Mouse (Mus musculus) MEL (cell line): ENCODE data around the gene Spock1. TPM values are rescaled to one million over a fixed set of nuclear protein-coding genes. Genes with fewer than 3 reads are reported as not detected.

Source experiments
- DNase-seq: peaks from one replicate; pipeline ENCODE4 v3.0.0; 2011; ENCODE audit warnings: low read depth, low spot score
- H3K27ac ChIP-seq: 2 replicates; pipeline ENCODE4 v1.5.1; 2012; ENCODE audit warnings: low read depth, mild to moderate bottlenecking, control low read depth, low read length, moderate library complexity; ENCODE audit not compliant: control insufficient read depth
- H3K27me3 ChIP-seq, 2 experiments: fragments of 150-350 bp in 1 of 2; sonication (generic) in 1 of 2; 2 replicates each; pipeline ENCODE4 v1.6.1; 2012; ENCODE audit warnings: low read length in 2 of 2, mild to moderate bottlenecking in 2 of 2, improper control_type of control experiment in 1 of 2, moderate library complexity in 1 of 2; ENCODE audit not compliant: insufficient read depth in 2 of 2, control insufficient read depth in 1 of 2
- H3K36me3 ChIP-seq, 2 experiments: 2 replicates each; pipeline ENCODE4 v1.6.1; 2012 to 2014; ENCODE audit warnings: low read length in 2 of 2, improper control_type of control experiment in 1 of 2, inconsistent platforms in 1 of 2, mild to moderate bottlenecking in 1 of 2; ENCODE audit not compliant: insufficient read depth in 2 of 2, control insufficient read depth in 1 of 2
- H3K4me1 ChIP-seq, 2 experiments: fragments of 150-350 bp in 1 of 2; sonication (generic) in 1 of 2; 2 replicates each; pipeline ENCODE4 v1.6.1; 2012; ENCODE audit warnings: low read length in 2 of 2, improper control_type of control experiment in 1 of 2, mild to moderate bottlenecking in 1 of 2; ENCODE audit not compliant: insufficient read depth in 2 of 2, control insufficient read depth in 1 of 2
- H3K4me3 ChIP-seq, 2 experiments: fragments of 150-350 bp in 1 of 2; sonication (generic) in 1 of 2; 2 replicates each; pipeline ENCODE4 v1.5.1; 2012; ENCODE audit warnings: low read depth in 2 of 2, low read length in 2 of 2, mild to moderate bottlenecking in 2 of 2, moderate library complexity in 2 of 2, control low read depth in 1 of 2, improper control_type of control experiment in 1 of 2; ENCODE audit not compliant: control insufficient read depth in 1 of 2, insufficient read depth in 1 of 2
- H3K79me2 ChIP-seq: 2 replicates; pipeline ENCODE4 v1.6.1; 2012; ENCODE audit warnings: mild to moderate bottlenecking, low read length, moderate library complexity; ENCODE audit not compliant: control insufficient read depth, poor library complexity, insufficient read depth
- H3K9ac ChIP-seq: 2 replicates; pipeline ENCODE4 v1.6.1; 2012; ENCODE audit warnings: low read depth, mild to moderate bottlenecking, control low read depth, low read length, moderate library complexity; ENCODE audit not compliant: control insufficient read depth, poor library complexity, severe bottlenecking
- H3K9me3 ChIP-seq: fragments of 150-350 bp; sonication (generic); replicated peaks from 2 replicates; pipeline ENCODE4 v1.6.1; 2012; ENCODE audit warnings: mild to moderate bottlenecking, low read length, improper control_type of control experiment, moderate library complexity; ENCODE audit not compliant: insufficient read depth
- CHD1 ChIP-seq: IDR thresholded peaks from 2 replicates; pipeline ENCODE4 v1.6.1; 2012; ENCODE audit warnings: low read depth, mild to moderate bottlenecking, inconsistent platforms, low read length, improper control_type of control experiment
- CHD2 ChIP-seq: IDR thresholded peaks from 2 replicates; pipeline ENCODE4 v1.6.1; 2011; ENCODE audit warnings: low read length, improper control_type of control experiment
- E2F4 ChIP-seq: IDR thresholded peaks from 2 replicates; pipeline ENCODE4 v1.6.1; 2011; ENCODE audit warnings: low read depth, low read length, improper control_type of control experiment, borderline replicate concordance
- ELF1 ChIP-seq: IDR thresholded peaks from 2 replicates; pipeline ENCODE4 v1.6.1; 2014; ENCODE audit warnings: low read depth, mild to moderate bottlenecking, inconsistent platforms, low read length, improper control_type of control experiment, moderate library complexity
- EP300 ChIP-seq, 2 experiments: IDR thresholded peaks; 2 replicates each; pipeline ENCODE4 v1.6.1; 2011; ENCODE audit warnings: improper control_type of control experiment in 2 of 2, low read length in 2 of 2, low read depth in 1 of 2, mild to moderate bottlenecking in 1 of 2
- GATA1 ChIP-seq: IDR thresholded peaks from 2 replicates; pipeline ENCODE4 v1.6.1; 2011; ENCODE audit warnings: low read depth, low read length, improper control_type of control experiment
- KAT2A ChIP-seq: conservative IDR thresholded peaks from 2 replicates; pipeline ENCODE4 v1.6.1; 2012; ENCODE audit warnings: low read depth, low read length, improper control_type of control experiment, inconsistent platforms
- MEF2A ChIP-seq: IDR thresholded peaks from 2 replicates; pipeline ENCODE4 v1.6.1; 2014; ENCODE audit warnings: low read depth, mild to moderate bottlenecking, inconsistent platforms, low read length, improper control_type of control experiment; ENCODE audit not compliant: poor library complexity, insufficient replicate concordance, severe bottlenecking; ENCODE audit errors: extremely low read depth
- MYB ChIP-seq: IDR thresholded peaks from 2 replicates; pipeline ENCODE4 v1.6.1; 2011; ENCODE audit warnings: mild to moderate bottlenecking, low read depth, low read length, improper control_type of control experiment
- MYC ChIP-seq: IDR thresholded peaks from 2 replicates; pipeline ENCODE4 v1.6.1; 2011; ENCODE audit warnings: low read depth, mild to moderate bottlenecking, low read length, improper control_type of control experiment, moderate library complexity
- NELFE ChIP-seq: IDR thresholded peaks from 2 replicates; pipeline ENCODE4 v1.6.1; 2011; ENCODE audit warnings: low read depth, low read length, improper control_type of control experiment
- NRF1 ChIP-seq: IDR thresholded peaks from 2 replicates; pipeline ENCODE4 v1.6.1; 2014; ENCODE audit warnings: low read depth, mild to moderate bottlenecking, inconsistent platforms, low read length, improper control_type of control experiment, moderate library complexity; ENCODE audit not compliant: poor library complexity, insufficient read depth, severe bottlenecking
- POLR2A ChIP-seq, 2 experiments: IDR thresholded peaks; 2 replicates each; pipeline ENCODE4 v1.6.1; 2011 to 2012; ENCODE audit warnings: low read length in 2 of 2, mild to moderate bottlenecking in 2 of 2, control low read depth in 1 of 2, improper control_type of control experiment in 1 of 2, low read depth in 1 of 2, moderate library complexity in 1 of 2; ENCODE audit not compliant: control insufficient read depth in 1 of 2, insufficient read depth in 1 of 2, poor library complexity in 1 of 2
- POLR2AphosphoS2 ChIP-seq: IDR thresholded peaks from 2 replicates; pipeline ENCODE4 v1.6.1; 2011; ENCODE audit warnings: low read length, improper control_type of control experiment
- POLR2AphosphoS5 ChIP-seq: IDR thresholded peaks from 2 replicates; pipeline ENCODE4 v1.6.1; 2012; ENCODE audit warnings: low read depth, borderline replicate concordance, mild to moderate bottlenecking, inconsistent platforms, low read length, moderate library complexity, mixed read lengths
- RAD21 ChIP-seq: IDR thresholded peaks from 2 replicates; pipeline ENCODE4 v1.6.1; 2011; ENCODE audit warnings: mild to moderate bottlenecking, low read depth, low read length, improper control_type of control experiment
- RCOR1 ChIP-seq: IDR thresholded peaks from 2 replicates; pipeline ENCODE4 v1.6.1; 2012; ENCODE audit warnings: low read depth, mild to moderate bottlenecking, inconsistent platforms, low read length, improper control_type of control experiment
- SIN3A ChIP-seq: IDR thresholded peaks from 2 replicates; pipeline ENCODE4 v1.6.1; 2012; ENCODE audit warnings: low read length, improper control_type of control experiment, inconsistent platforms
- SMC3 ChIP-seq: IDR thresholded peaks from 2 replicates; pipeline ENCODE4 v1.6.1; 2011; ENCODE audit warnings: low read depth, low read length, improper control_type of control experiment
- TAL1 ChIP-seq: IDR thresholded peaks from 2 replicates; pipeline ENCODE4 v1.6.1; 2012; ENCODE audit warnings: mild to moderate bottlenecking, inconsistent platforms, low read length, moderate library complexity, mixed read lengths
- TCF12 ChIP-seq: IDR thresholded peaks from 2 replicates; pipeline ENCODE4 v1.6.1; 2014; ENCODE audit warnings: low read depth, mild to moderate bottlenecking, inconsistent platforms, low read length, improper control_type of control experiment, moderate library complexity
- UBTF ChIP-seq: IDR thresholded peaks from 2 replicates; pipeline ENCODE4 v1.6.1; 2012; ENCODE audit warnings: low read depth, mild to moderate bottlenecking, inconsistent platforms, low read length, improper control_type of control experiment, moderate library complexity, borderline replicate concordance; ENCODE audit not compliant: insufficient read depth
- USF2 ChIP-seq, 2 experiments: IDR thresholded peaks; 2 replicates each; pipeline ENCODE4 v1.6.1; 2011 to 2012; ENCODE audit warnings: improper control_type of control experiment in 2 of 2, low read length in 2 of 2, borderline replicate concordance in 1 of 2, inconsistent platforms in 1 of 2, low read depth in 1 of 2, mild to moderate bottlenecking in 1 of 2; ENCODE audit not compliant: insufficient read depth in 1 of 2
- ZC3H11A ChIP-seq: IDR thresholded peaks from 2 replicates; pipeline ENCODE4 v1.6.1; 2012; ENCODE audit warnings: low read depth, mild to moderate bottlenecking, inconsistent platforms, low read length, improper control_type of control experiment
- ZKSCAN1 ChIP-seq: IDR thresholded peaks from 2 replicates; pipeline ENCODE4 v1.6.1; 2012; ENCODE audit warnings: low read depth, mild to moderate bottlenecking, inconsistent platforms, low read length, improper control_type of control experiment, moderate library complexity
- ZMIZ1 ChIP-seq: IDR thresholded peaks from 2 replicates; pipeline ENCODE4 v1.6.1; 2012; ENCODE audit warnings: low read depth, mild to moderate bottlenecking, inconsistent platforms, low read length, improper control_type of control experiment, moderate library complexity
- ZNF384 ChIP-seq: IDR thresholded peaks from 2 replicates; pipeline ENCODE4 v1.6.1; 2012; ENCODE audit warnings: low read depth, mild to moderate bottlenecking, inconsistent platforms, low read length, improper control_type of control experiment
- polyA plus RNA-seq, 2 experiments: library from polyadenylated mRNA; stranded (reverse) in 1 of 2; unstranded in 1 of 2; fragments of >175 nt in 1 of 2; fragments of >200 nt in 1 of 2; gene quantifications; 2 replicates each; pipeline versions ENCODE4 v1.2.1 to v1.2.4; 2012; ENCODE audit warnings: low replicate concordance in 2 of 2, low read depth in 1 of 2; ENCODE audit not compliant: insufficient read length in 2 of 2, insufficient read depth in 1 of 2, missing spikeins in 1 of 2
- total RNA-seq: library from RNA; depleted of rRNA; stranded (reverse); fragments of 300-350 nt; gene quantifications from 2 replicates; pipeline ENCODE4 v1.2.3, GENCODE M21; 2012

The Spock1 gene
- total and polyA plus RNA-seq, 3 experiments, result not detected

- Histone ChIP-seq H3K9ac (no peak overlapping the region), H3K27ac (no peak overlapping the region), H3K4me3 (no peak overlapping the region), H3K9me3 (no peaks in the 10 kb centered on the region), H3K79me2 (no peaks in the 10 kb centered on the region), H3K27me3 (no peaks in the 10 kb centered on the region), H3K36me3 (no peaks in the 10 kb centered on the region), H3K4me1 (no peaks in the 10 kb centered on the region)
- no peak for DNase-seq
- TF ChIP-seq MYB, result no peak
- TF ChIP-seq USF2 (IDR thresholded peaks at IDR 0.05; ENCODE audit: borderline replicate concordance in 1 of 2, insufficient read depth in 1 of 2, low read depth in 1 of 2, low read length in 2 of 2), result no peak
- TF ChIP-seq CHD1, result no peak
- no peak for TF ChIP-seq UBTF
- no peak for TF ChIP-seq ZNF384
- no peak for TF ChIP-seq POLR2AphosphoS5
- no peak for TF ChIP-seq EP300 (IDR thresholded peaks at IDR 0.05; ENCODE audit: low read depth in 1 of 2, low read length in 2 of 2)
- TF ChIP-seq SIN3A, result no peak
- no peak for TF ChIP-seq TAL1
- TF ChIP-seq E2F4, result no peak
- no peak for TF ChIP-seq POLR2A (IDR thresholded peaks at IDR 0.05; ENCODE audit: control insufficient read depth in 1 of 2, insufficient read depth in 1 of 2, low read depth in 1 of 2, low read length in 2 of 2, poor library complexity in 1 of 2)
- TF ChIP-seq GATA1, result no peak
- no peak for TF ChIP-seq ELF1
- TF ChIP-seq ZMIZ1, result no peak
- TF ChIP-seq POLR2AphosphoS2, result no peak
- TF ChIP-seq RAD21, result no peak
- TF ChIP-seq TCF12, result no peak
- no peak for TF ChIP-seq KAT2A
- no peak for TF ChIP-seq ZC3H11A
- no peak for TF ChIP-seq RCOR1
Measured at GRCm38 (mm10) chr13:57519790-57520189, 388.3 kb downstream of the Spock1 start.

- no peaks in the 10 kb centered on the region for H3K27me3 ChIP-seq
- H3K36me3 ChIP-seq, result no peaks in the 10 kb centered on the region
- H3K9ac ChIP-seq, result no peak overlapping the region
- DNase-seq, result no peak
- H3K4me3 ChIP-seq, result no peak overlapping the region
- TF ChIP-seq NRF1 (no peak), MYC (no peak), TAL1 (no peak), MEF2A (no peak), SMC3 (no peak), ZKSCAN1 (no peak), POLR2AphosphoS2 (no peak), NELFE (no peak), GATA1 (no peak), RCOR1 (no peak), ELF1 (no peak), POLR2A (IDR thresholded peaks at IDR 0.05; ENCODE audit: control insufficient read depth in 1 of 2, insufficient read depth in 1 of 2, low read depth in 1 of 2, low read length in 2 of 2, poor library complexity in 1 of 2) (no peak), CHD2 (no peak), POLR2AphosphoS5 (no peak), ZMIZ1 (no peak)
- H3K27ac ChIP-seq, result no peak overlapping the region
- H3K9me3 ChIP-seq, result no peaks in the 10 kb centered on the region
- H3K79me2 ChIP-seq, result no peaks in the 10 kb centered on the region
- H3K4me1 ChIP-seq, result no peaks in the 10 kb centered on the region
Measured at GRCm38 (mm10) chr13:57515737-57516136, 392.4 kb downstream of the Spock1 start.
